Comparison of ENCODE assay signal across 21 mouse cellular contexts in the genomic region with DNA sequence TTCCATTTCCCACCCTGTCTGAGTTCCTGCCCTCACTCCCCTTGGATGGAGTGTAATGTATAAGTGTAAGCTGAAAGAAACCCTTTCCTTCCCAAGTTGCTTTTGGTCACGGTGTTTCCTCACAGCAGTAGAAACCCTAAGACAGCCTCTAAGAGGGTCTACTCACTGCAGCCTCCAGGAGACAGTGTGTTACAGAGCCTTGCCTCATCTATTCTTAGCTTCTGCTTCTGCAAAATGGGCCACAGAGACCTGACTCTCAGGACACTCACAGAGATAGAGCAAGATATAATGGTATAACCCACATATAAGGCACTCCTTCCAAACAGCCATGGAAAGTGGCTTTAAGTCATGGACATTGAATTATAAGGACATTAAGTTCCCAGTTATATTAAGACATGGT. TPM values are rescaled to one million over a fixed set of nuclear protein-coding genes. Genes with fewer than 3 reads are reported as not detected.
"Had no signal": no experiment of that assay in that cellular context is flagged by ENCODE, and none has a peak within 500 bp of the region (broad histone marks: within the 10 kb centered on the region; RNA-seq: fewer than 3 reads in every experiment).

No protein-coding gene starts in this region.

- DNase-seq: kidney, adult 18-20 months; kidney, adult 9 months; layer of hippocampus, adult 9-11 months; left cerebral cortex, postnatal 4 days; liver, embryonic 13.5 days; lung, adult 2 months; lung, postnatal 4 days; right cerebral cortex, adult 18-20 months; right cerebral cortex, postnatal 25 days had no signal

- H3K4me3 ChIP-seq: layer of hippocampus, adult 2 months; left cerebral cortex, adult 2 months; limb, embryonic 12.5 days; limb, embryonic 15.5 days; liver, embryonic 13.5 days; midbrain, embryonic 12.5 days; midbrain, embryonic 15.5 days; neural tube, embryonic 12.5 days; neural tube, embryonic 15.5 days; stomach, embryonic 15.5 days had no signal

- ATAC-seq: intestine, embryonic 16.5 days; midbrain, embryonic 15.5 days had no signal

- H3K27ac ChIP-seq: layer of hippocampus, adult 2 months; left cerebral cortex, adult 2 months; limb, embryonic 12.5 days; limb, embryonic 15.5 days; liver, embryonic 13.5 days; midbrain, embryonic 12.5 days; midbrain, embryonic 15.5 days; neural tube, embryonic 12.5 days; neural tube, embryonic 15.5 days; stomach, embryonic 15.5 days had no signal

- H3K4me1 ChIP-seq: limb, embryonic 12.5 days; limb, embryonic 15.5 days; liver, embryonic 13.5 days; midbrain, embryonic 12.5 days; midbrain, embryonic 15.5 days; neural tube, embryonic 12.5 days; neural tube, embryonic 15.5 days; stomach, embryonic 15.5 days had no signal

RNA-seq across cellular contexts. Expression of a gene that starts 26.2 kb away (rescaled TPM):
- total RNA-seq: layer of hippocampus, adult 2 months; layer of hippocampus, postnatal 25 days; left cerebral cortex, postnatal 10 days had no signal
- polyA plus RNA-seq: midbrain, embryonic 12.5 days; midbrain, embryonic 15.5 days; neural tube, embryonic 15.5 days had no signal
